Mouse (Mus musculus) heart, postnatal 0 days (tissue): ENCODE data around the gene Bco2. TPM values are rescaled to one million over a fixed set of nuclear protein-coding genes. Genes with fewer than 3 reads are reported as not detected.

Experiments used
- ATAC-seq: fragments of 200-750 bp; cut with Nextera tagmentation; 2 replicates; pipeline ENCODE4 v1.8.0; 2017; ENCODE audit warnings: low read depth, moderate number of reproducible peaks, moderate library complexity; ENCODE audit not compliant: insufficient read depth
- DNase-seq: peaks from one replicate; pipeline ENCODE4 v3.0.0-alpha.2; 2016; ENCODE audit warnings: low spot score
- H3K27ac ChIP-seq: fragments of 300-500 bp; sonication (generic); 2 replicates; pipeline ENCODE4 v1.5.1; 2014; ENCODE audit warnings: low read depth, mild to moderate bottlenecking
- H3K27me3 ChIP-seq: fragments of 300-500 bp; sonication (generic); 2 replicates; pipeline ENCODE4 v1.6.1; 2014; ENCODE audit warnings: low read length, mixed read lengths; ENCODE audit not compliant: control insufficient read depth, insufficient read depth
- H3K36me3 ChIP-seq: fragments of 300-500 bp; sonication (generic); replicated peaks from 2 replicates; pipeline ENCODE4 v1.6.1; 2014; ENCODE audit warnings: low read length, mixed read lengths; ENCODE audit not compliant: control insufficient read depth, insufficient read depth
- H3K4me1 ChIP-seq: fragments of 300-500 bp; sonication (generic); 2 replicates; pipeline ENCODE4 v1.6.1; 2014; ENCODE audit warnings: antibody characterized with exemption; ENCODE audit not compliant: control insufficient read depth, insufficient read depth
- H3K4me2 ChIP-seq: fragments of 300-500 bp; sonication (generic); 2 replicates; pipeline ENCODE4 v1.6.1; 2014; ENCODE audit warnings: low read depth, mild to moderate bottlenecking, low read length, moderate library complexity
- H3K4me3 ChIP-seq: fragments of 300-500 bp; sonication (generic); 2 replicates; pipeline ENCODE4 v1.5.1; 2014; ENCODE audit warnings: low read depth, low read length
- H3K9ac ChIP-seq: fragments of 300-500 bp; sonication (generic); replicated peaks from 2 replicates; pipeline ENCODE4 v1.6.1; 2014; ENCODE audit warnings: low read depth, low read length, mixed read lengths
- H3K9me3 ChIP-seq: fragments of 300-500 bp; sonication (generic); replicated peaks from 2 replicates; pipeline ENCODE4 v1.6.1; 2016; ENCODE audit warnings: low read length; ENCODE audit not compliant: control insufficient read depth
- CTCF ChIP-seq: IDR thresholded peaks from 2 replicates; pipeline ENCODE4 v1.5.1; 2016; ENCODE audit warnings: antibody characterized with exemption, control low read depth, low read depth
- EP300 ChIP-seq: IDR thresholded peaks from 2 replicates; pipeline ENCODE4 v1.6.1; 2016; ENCODE audit warnings: antibody characterized with exemption, low read depth
- WGBS: fragments of 180-500 bp; shearing (Covaris S2); extraction: QIAGEN DNeasy Blood & Tissue Kit; methylation state at CpG from one replicate; pipeline ENCODE4 v1.1.7; 2014; 5-methylcytosine and 5-hydroxymethylcytosine counted together
- polyA plus RNA-seq: library from polyadenylated mRNA; unstranded; fragments of >200 nt; fragmentation: Nextera tagmentation; extraction: Ambion mirVana; gene quantifications from 2 replicates; pipeline ENCODE4 v1.2.1, GENCODE M21; 2015
- total RNA-seq: library from RNA; depleted of rRNA; stranded (reverse); fragments of >200 nt; gene quantifications from 2 replicates; pipeline ENCODE4 v1.2.3, GENCODE M21; 2014; ENCODE audit warnings: low replicate concordance

Bco2 gene
- total and polyA plus RNA-seq, 2 experiments from 2014 or later, result 0.07 TPM; not detected in 1

DNA sequence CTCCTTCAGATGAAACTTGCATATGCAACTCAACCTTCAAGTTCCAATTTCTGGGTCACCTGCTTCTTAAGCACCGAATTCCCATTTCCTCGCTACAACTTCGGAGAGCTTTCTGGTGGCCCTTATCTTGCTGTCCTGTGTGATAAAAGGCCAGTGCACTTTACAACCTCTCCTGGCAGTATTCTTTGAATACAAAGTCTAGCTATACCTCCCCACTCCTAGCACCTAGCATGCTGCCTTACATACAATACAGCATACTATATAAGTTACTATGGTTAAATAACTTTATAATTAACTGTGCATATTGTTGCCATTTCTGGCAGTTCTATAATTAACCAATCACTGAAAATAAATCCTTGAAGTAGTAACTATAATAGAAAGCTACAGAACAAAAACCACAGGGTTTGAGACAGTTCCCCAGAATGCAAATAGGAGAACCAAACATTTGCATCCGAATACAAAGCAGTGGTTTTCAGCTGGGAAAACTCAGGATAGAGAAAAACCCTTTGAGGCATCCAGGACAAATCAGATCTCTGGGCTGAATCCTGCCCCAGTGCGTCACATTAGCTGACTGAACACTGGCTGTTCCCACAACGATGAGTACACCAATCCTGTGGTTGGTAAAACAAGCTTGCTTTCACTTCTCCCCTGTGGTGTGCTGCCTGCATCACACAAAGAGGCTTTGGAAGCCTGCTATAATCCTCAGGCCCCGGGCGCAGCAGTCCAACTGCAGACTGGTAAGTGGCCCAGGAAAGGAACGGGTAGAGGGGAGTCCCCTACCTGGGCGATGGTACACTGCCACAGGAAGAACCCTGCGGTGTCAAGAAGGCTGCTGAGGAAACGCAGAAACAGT lies 514 bp downstream of the Bco2 start, which contains the start of gene Il18:
Gene Il18 (plus strand): TSS at position 587 of the 853 bp plus-strand sequence.
- Histone ChIP-seq H3K4me2 (peak within 1 kb of the TSS; percentile 4; the same call in 1 of the 2 replicates), H3K4me1 (no peaks in the 10 kb centered on the region), H3K9me3 (no peaks in the 10 kb centered on the region), H3K36me3 (no peaks in the 10 kb centered on the region), H3K27me3 (no peaks in the 10 kb centered on the region), H3K9ac (no peak within 1 kb of the TSS), H3K27ac (no peak within 1 kb of the TSS), H3K4me3 (no peak within 1 kb of the TSS)
- DNase-seq (no peak), ATAC-seq (no peak)
- no peak for TF ChIP-seq EP300
- no peak for TF ChIP-seq CTCF
- 20% methylated on average over 12 of the region's 12 CpGs for WGBS

- ATAC-seq (no peak), DNase-seq (no peak)
- Histone ChIP-seq H3K4me1 (no peaks in the 10 kb centered on the region), H3K36me3 (no peaks in the 10 kb centered on the region), H3K27ac (no peak overlapping the region), H3K9ac (no peak overlapping the region), H3K4me3 (no peak overlapping the region), H3K9me3 (no peaks in the 10 kb centered on the region), H3K4me2 (no peak overlapping the region), H3K27me3 (no peaks in the 10 kb centered on the region)
- WGBS, result 47% methylated on average over 2 of the region's 2 CpGs
- TF ChIP-seq EP300 (no peak), CTCF (no peak)
These were observed 1.4 kb downstream of the Bco2 start for GRCm38 (mm10) chr9:50553547-50553946.

- Histone ChIP-seq H3K27me3 (no peaks in the 10 kb centered on the region), H3K4me3 (no peak overlapping the region), H3K36me3 (no peaks in the 10 kb centered on the region), H3K9me3 (no peaks in the 10 kb centered on the region), H3K27ac (no peak overlapping the region), H3K4me1 (no peaks in the 10 kb centered on the region), H3K9ac (no peak overlapping the region), H3K4me2 (no peak overlapping the region)
- ATAC-seq (no peak), DNase-seq (no peak)
- WGBS, result 64% methylated on average over 5 of the region's 5 CpGs
- no peak for TF ChIP-seq EP300
- TF ChIP-seq CTCF, result no peak
These were observed 2.8 kb downstream of the Bco2 start for GRCm38 (mm10) chr9:50552206-50552605.

- no peak overlapping the region for H3K4me3 ChIP-seq
- no peak for TF ChIP-seq EP300
- no peak for TF ChIP-seq CTCF
- ATAC-seq (no peak), DNase-seq (no peak)
- no peak overlapping the region for H3K9ac ChIP-seq
- no peaks in the 10 kb centered on the region for H3K36me3 ChIP-seq
- H3K4me1 ChIP-seq, result no peaks in the 10 kb centered on the region
- H3K9me3 ChIP-seq, result no peaks in the 10 kb centered on the region
- no peaks in the 10 kb centered on the region for H3K27me3 ChIP-seq
- no peak overlapping the region for H3K4me2 ChIP-seq
- no peak overlapping the region for H3K27ac ChIP-seq
- 78% methylated on average over 4 of the region's 4 CpGs for WGBS
These were observed 6.0 kb downstream of the Bco2 start for GRCm38 (mm10) chr9:50548936-50549335.

DNA sequence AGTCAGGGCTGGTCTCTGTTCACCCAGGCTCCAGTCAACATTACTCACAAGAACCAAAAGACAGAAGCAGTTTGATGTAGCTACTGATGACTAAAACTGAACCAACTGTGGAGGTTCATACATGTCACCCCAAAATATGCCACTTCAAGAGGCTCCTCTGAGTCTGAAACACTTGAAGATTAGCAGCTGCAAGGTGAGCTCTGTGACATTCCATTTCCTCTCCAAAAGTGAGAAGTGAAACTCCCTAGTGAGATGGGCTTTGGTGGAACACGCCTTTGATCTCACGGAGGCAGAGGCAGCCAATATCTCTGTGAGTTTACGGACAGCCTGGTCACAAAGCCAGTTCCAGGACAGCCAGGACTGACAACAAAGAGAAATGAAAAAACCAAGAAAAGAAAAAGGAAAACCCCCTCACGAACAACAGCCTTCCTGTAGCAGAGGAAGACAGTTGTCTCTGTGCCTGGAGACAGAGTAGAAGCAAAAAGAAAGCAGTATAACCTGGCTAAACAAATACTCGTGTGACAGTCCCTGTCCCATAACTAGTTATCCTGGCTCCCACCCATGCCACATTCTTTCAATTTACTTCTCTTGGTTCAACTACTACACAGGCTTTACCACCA lies 7.0 kb downstream of the Bco2 start:
- no peaks in the 10 kb centered on the region for H3K27me3 ChIP-seq
- H3K4me1 ChIP-seq, result no peaks in the 10 kb centered on the region
- no peak overlapping the region for H3K4me2 ChIP-seq
- H3K4me3 ChIP-seq, result no peak overlapping the region
- no peak for ATAC-seq
- no peaks in the 10 kb centered on the region for H3K36me3 ChIP-seq
- no peak for DNase-seq
- no peak for TF ChIP-seq EP300
- no peak for TF ChIP-seq CTCF
- no peak overlapping the region for H3K27ac ChIP-seq
- no peak overlapping the region for H3K9ac ChIP-seq
- WGBS, result 32% methylated on average over 5 of the region's 5 CpGs
- H3K9me3 ChIP-seq, result no peaks in the 10 kb centered on the region
